Mouse (Mus musculus): ENCODE measurements around the gene Arap1. TPM values are rescaled to one million over a fixed set of nuclear protein-coding genes. Genes with fewer than 3 reads are reported as not detected.
A peak's percentile ranks its signal among the peaks of the same experiment; 100 is the strongest.

Arap1 gene
- polyA plus RNA-seq, 1 experiment from 2014 or later, result 82.8 TPM

DNA sequence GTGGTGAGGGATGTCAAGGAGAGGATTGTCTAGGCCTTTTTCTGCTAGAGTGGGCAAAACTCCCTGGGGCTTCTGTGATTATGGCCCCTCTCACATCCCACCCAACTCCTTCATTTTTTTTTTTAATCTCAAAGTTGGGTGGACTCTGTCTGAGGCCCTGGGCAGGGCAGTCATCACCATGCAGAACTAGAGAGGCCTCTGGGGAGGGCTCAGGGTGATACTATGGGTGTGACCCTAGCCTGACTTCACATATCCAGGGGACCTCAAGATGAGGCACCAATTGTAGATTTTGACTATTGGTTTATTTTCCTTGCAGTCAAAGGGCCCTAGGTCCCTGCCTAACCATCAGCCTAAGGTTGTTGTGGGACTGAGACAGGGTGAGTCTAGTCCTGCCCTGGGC, 32.2 kb upstream of the Arap1 start:
- H3K9me3 ChIP-seq (replicated peaks), result no peaks in the 10 kb centered on the region
- H3K4me1 ChIP-seq, result peaks cover 12% of the 10 kb centered on the region; the same call in 1 of the 2 replicates
- no peak for ATAC-seq (ENCODE audit: insufficient number of reproducible peaks, low FRiP score, low TSS enrichment, low read depth)
- no peaks in the 10 kb centered on the region for H3K36me3 ChIP-seq
- H3K4me2 ChIP-seq (replicated peaks), result no peak overlapping the region
- no peak overlapping the region for H3K9ac ChIP-seq
- H3K4me3 ChIP-seq (replicated peaks), result no peak overlapping the region
- H3K27me3 ChIP-seq, result no peaks in the 10 kb centered on the region
- no peak overlapping the region for H3K27ac ChIP-seq (replicated peaks)

GRCm38 (mm10) chr7:101316591-101317001, 31.3 kb upstream of the Arap1 start:
- Histone ChIP-seq H3K4me2 (replicated peaks) (no peak overlapping the region), H3K27me3 (no peaks in the 10 kb centered on the region; the same call in 1 of the 2 replicates), H3K27ac (replicated peaks) (no peak overlapping the region), H3K9ac (no peak overlapping the region), H3K36me3 (no peaks in the 10 kb centered on the region), H3K4me1 (peaks cover 13% of the 10 kb centered on the region), H3K9me3 (replicated peaks) (no peaks in the 10 kb centered on the region), H3K4me3 (replicated peaks) (no peak overlapping the region)
- ATAC-seq (ENCODE audit: insufficient number of reproducible peaks, low FRiP score, low TSS enrichment, low read depth), result no peak
- 57% methylated on average over 6 of the region's 6 CpGs for WGBS

GRCm38 (mm10) chr7:101317014-101317413, 30.9 kb upstream of the Arap1 start, which contains the start of gene Stard10:
TSS of gene Stard10 (plus strand) at chr7:101317086.
- H3K4me3 ChIP-seq (replicated peaks), result no peak within 1 kb of the TSS
- ATAC-seq (ENCODE audit: insufficient number of reproducible peaks, low FRiP score, low TSS enrichment, low read depth), result no peak
- 75% methylated on average over 3 of the region's 3 CpGs for WGBS
- H3K4me1 ChIP-seq, result peaks cover 17% of the 10 kb centered on the region
- no peaks in the 10 kb centered on the region; the same call in 1 of the 2 replicates for H3K27me3 ChIP-seq
- no peak within 1 kb of the TSS for H3K27ac ChIP-seq (replicated peaks)
- H3K4me2 ChIP-seq (replicated peaks), result no peak within 1 kb of the TSS
- H3K9me3 ChIP-seq (replicated peaks), result no peaks in the 10 kb centered on the region
- H3K36me3 ChIP-seq, result no peaks in the 10 kb centered on the region
- H3K9ac ChIP-seq, result no peak within 1 kb of the TSS

GRCm38 (mm10) chr7:101318848-101319247, 29.0 kb upstream of the Arap1 start:
- 65% methylated on average over 4 of the region's 4 CpGs for WGBS
- H3K36me3 ChIP-seq, result no peaks in the 10 kb centered on the region
- no peak overlapping the region for H3K4me2 ChIP-seq (replicated peaks)
- no peaks in the 10 kb centered on the region; the same call in 1 of the 2 replicates for H3K27me3 ChIP-seq
- no peak overlapping the region for H3K4me3 ChIP-seq (replicated peaks)
- no peak overlapping the region for H3K27ac ChIP-seq (replicated peaks)
- no peak overlapping the region for H3K9ac ChIP-seq
- H3K4me1 ChIP-seq, result peaks cover 27% of the 10 kb centered on the region
- H3K9me3 ChIP-seq (replicated peaks), result no peaks in the 10 kb centered on the region
- ATAC-seq (ENCODE audit: insufficient number of reproducible peaks, low FRiP score, low TSS enrichment, low read depth), result no peak

- WGBS, result 93% methylated on average over 1 of the region's 1 CpGs
- no peak overlapping the region for H3K9ac ChIP-seq
- no peak overlapping the region for H3K4me3 ChIP-seq (replicated peaks)
- H3K27ac ChIP-seq (replicated peaks), result no peak overlapping the region
- no peaks in the 10 kb centered on the region for H3K9me3 ChIP-seq (replicated peaks)
- no peak for ATAC-seq (ENCODE audit: insufficient number of reproducible peaks, low FRiP score, low TSS enrichment, low read depth)
- no peaks in the 10 kb centered on the region for H3K36me3 ChIP-seq
- no peaks in the 10 kb centered on the region; the same call in 1 of the 2 replicates for H3K27me3 ChIP-seq
- no peak overlapping the region for H3K4me2 ChIP-seq (replicated peaks)
- H3K4me1 ChIP-seq, result peaks cover 27% of the 10 kb centered on the region
Measured at GRCm38 (mm10) chr7:101319796-101320195, 28.1 kb upstream of the Arap1 start.

GRCm38 (mm10) chr7:101320399-101321217, 27.3 kb upstream of the Arap1 start:
- peak; percentile 49 for ATAC-seq (ENCODE audit: insufficient number of reproducible peaks, low FRiP score, low TSS enrichment, low read depth)
- H3K4me2 ChIP-seq (replicated peaks), result peak overlapping the region; percentile 94
- H3K9me3 ChIP-seq (replicated peaks), result no peaks in the 10 kb centered on the region
- H3K36me3 ChIP-seq, result no peaks in the 10 kb centered on the region
- H3K4me3 ChIP-seq (replicated peaks), result peak overlapping the region; percentile 75
- H3K27me3 ChIP-seq, result no peaks in the 10 kb centered on the region; the same call in 1 of the 2 replicates
- peak overlapping the region; percentile 80 for H3K27ac ChIP-seq (replicated peaks)
- WGBS, result 5% methylated on average over 21 of the region's 37 CpGs
- H3K4me1 ChIP-seq, result peaks cover 27% of the 10 kb centered on the region
- peak overlapping the region; percentile 53 for H3K9ac ChIP-seq

DNA sequence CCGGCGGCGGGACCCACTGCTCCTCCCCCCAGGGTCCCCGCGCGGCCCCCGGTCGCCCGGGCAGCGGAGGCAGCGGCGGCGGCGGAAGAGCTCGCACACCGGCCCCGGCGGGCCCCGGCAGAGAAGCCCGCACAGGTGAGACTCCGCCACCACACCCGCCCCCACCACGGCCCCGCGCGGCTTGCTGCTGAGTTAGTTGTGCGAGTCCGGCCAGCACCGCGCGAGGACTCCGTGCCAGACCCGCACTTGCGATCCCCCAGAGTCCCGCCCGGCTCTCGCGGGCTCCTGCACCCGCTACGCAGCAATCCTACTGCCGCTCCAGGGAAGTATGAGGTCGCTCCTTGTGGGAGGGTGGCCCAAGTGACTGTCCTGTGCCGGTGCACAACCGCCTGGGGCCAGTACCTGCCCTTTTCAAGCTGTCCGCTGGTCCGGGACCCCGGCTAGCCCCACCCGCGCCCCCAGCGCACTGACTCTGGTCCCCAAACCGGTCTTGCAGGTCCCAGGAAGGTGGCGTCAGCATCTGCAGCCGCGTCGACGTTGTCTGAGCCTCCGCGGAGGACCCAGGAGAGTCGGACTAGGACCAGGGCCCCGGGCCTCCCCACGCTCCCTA, 26.5 kb upstream of the Arap1 start:
- H3K4me3 ChIP-seq (replicated peaks), result peak overlapping the region; percentile 75
- no peaks in the 10 kb centered on the region for H3K36me3 ChIP-seq
- H3K4me2 ChIP-seq (replicated peaks), result peak overlapping the region; percentile 94
- 2% methylated on average over 41 of the region's 61 CpGs for WGBS
- peak overlapping the region; percentile 80 for H3K27ac ChIP-seq (replicated peaks)
- peak; percentile 53 for ATAC-seq (ENCODE audit: insufficient number of reproducible peaks, low FRiP score, low TSS enrichment, low read depth)
- H3K27me3 ChIP-seq, result no peaks in the 10 kb centered on the region; the same call in 1 of the 2 replicates
- H3K9me3 ChIP-seq (replicated peaks), result no peaks in the 10 kb centered on the region
- peaks cover 27% of the 10 kb centered on the region for H3K4me1 ChIP-seq
- peak overlapping the region; percentile 53 for H3K9ac ChIP-seq

- H3K4me3 ChIP-seq (replicated peaks), result 0 out of 2 replicates have a peak overlapping the region, but pooled peaks have one; percentile 75
- WGBS, result 64% methylated on average over 4 of the region's 4 CpGs
- H3K27ac ChIP-seq (replicated peaks), result no peak overlapping the region
- no peak for ATAC-seq (ENCODE audit: insufficient number of reproducible peaks, low FRiP score, low TSS enrichment, low read depth)
- no peaks in the 10 kb centered on the region for H3K36me3 ChIP-seq
- H3K4me2 ChIP-seq (replicated peaks), result 0 out of 2 replicates have a peak overlapping the region, but pooled peaks have one; percentile 94
- H3K4me1 ChIP-seq, result peaks cover 28% of the 10 kb centered on the region
- H3K9me3 ChIP-seq (replicated peaks), result no peaks in the 10 kb centered on the region
- H3K9ac ChIP-seq, result no peak overlapping the region
- no peaks in the 10 kb centered on the region; the same call in 1 of the 2 replicates for H3K27me3 ChIP-seq
Measured at GRCm38 (mm10) chr7:101323141-101323594, 24.7 kb upstream of the Arap1 start.

GRCm38 (mm10) chr7:101324142-101324962, 23.5 kb upstream of the Arap1 start:
- Histone ChIP-seq H3K4me1 (peaks cover 40% of the 10 kb centered on the region), H3K27me3 (no peaks in the 10 kb centered on the region; the same call in 1 of the 2 replicates), H3K27ac (replicated peaks) (no peak overlapping the region), H3K9ac (no peak overlapping the region), H3K9me3 (replicated peaks) (no peaks in the 10 kb centered on the region), H3K36me3 (no peaks in the 10 kb centered on the region), H3K4me3 (replicated peaks) (no peak overlapping the region), H3K4me2 (replicated peaks) (no peak overlapping the region)
- ATAC-seq (ENCODE audit: insufficient number of reproducible peaks, low FRiP score, low TSS enrichment, low read depth), result no peak
- 63% methylated on average over 6 of the region's 6 CpGs for WGBS

DNA sequence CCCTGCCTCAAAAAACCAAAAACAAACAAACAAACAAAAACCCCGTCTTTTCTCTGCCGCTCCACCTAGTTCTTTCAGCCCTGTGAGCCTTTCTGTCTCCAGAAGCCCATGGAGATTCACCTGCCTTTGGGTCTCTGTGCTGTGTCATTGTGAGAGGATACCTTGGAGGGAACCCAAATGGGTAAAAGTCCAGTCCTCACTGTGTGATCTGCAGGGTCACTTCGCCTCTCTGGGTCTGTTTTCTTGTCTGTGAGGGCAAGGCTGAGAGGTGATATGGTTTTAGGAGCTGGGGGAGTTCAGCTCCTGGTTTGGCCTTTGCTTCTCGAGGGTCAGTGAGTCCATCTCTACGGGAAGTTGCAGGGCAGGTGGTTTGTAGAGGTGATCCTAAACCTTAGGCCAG, 21.9 kb upstream of the Arap1 start:
- no peak for ATAC-seq (ENCODE audit: insufficient number of reproducible peaks, low FRiP score, low TSS enrichment, low read depth)
- 81% methylated on average over 5 of the region's 5 CpGs for WGBS
- no peak overlapping the region for H3K4me3 ChIP-seq (replicated peaks)
- H3K36me3 ChIP-seq, result no peaks in the 10 kb centered on the region
- peaks cover 41% of the 10 kb centered on the region for H3K4me1 ChIP-seq
- no peak overlapping the region for H3K27ac ChIP-seq (replicated peaks)
- H3K9me3 ChIP-seq (replicated peaks), result no peaks in the 10 kb centered on the region
- H3K9ac ChIP-seq, result no peak overlapping the region
- no peaks in the 10 kb centered on the region; the same call in 1 of the 2 replicates for H3K27me3 ChIP-seq
- no peak overlapping the region for H3K4me2 ChIP-seq (replicated peaks)

GRCm38 (mm10) chr7:101327263-101327662, 20.6 kb upstream of the Arap1 start:
- WGBS, result 53% methylated on average over 5 of the region's 5 CpGs
- Histone ChIP-seq H3K4me1 (peaks cover 30% of the 10 kb centered on the region), H3K27ac (replicated peaks) (no peak overlapping the region), H3K4me2 (replicated peaks) (no peak overlapping the region), H3K9ac (no peak overlapping the region), H3K36me3 (no peaks in the 10 kb centered on the region), H3K9me3 (replicated peaks) (no peaks in the 10 kb centered on the region), H3K27me3 (no peaks in the 10 kb centered on the region), H3K4me3 (replicated peaks) (no peak overlapping the region)
- ATAC-seq (ENCODE audit: insufficient number of reproducible peaks, low FRiP score, low TSS enrichment, low read depth), result no peak

Data from embryonic facial prominence, embryonic 15.5 days (tissue).